Mouse (Mus musculus) kidney, embryonic 15.5 days (tissue): Measurements from ENCODE around the gene Slfn1. TPM values are rescaled to one million over a fixed set of nuclear protein-coding genes. Genes with fewer than 3 reads are reported as not detected.

ENCODE experiments used
- ATAC-seq: fragments of 200-750 bp; cut with Nextera tagmentation; replicated peaks from 2 replicates; pipeline ENCODE4 v1.8.0; 2017; ENCODE audit warnings: moderate TSS enrichment; ENCODE audit not compliant: low FRiP score
- H3K27ac ChIP-seq: fragments of 300-500 bp; sonication (generic); 2 replicates; pipeline ENCODE4 v1.5.1; 2015; ENCODE audit warnings: mild to moderate bottlenecking, inconsistent platforms
- H3K27me3 ChIP-seq: fragments of 300-500 bp; sonication (generic); 2 replicates; pipeline ENCODE4 v1.6.1; 2015; ENCODE audit warnings: inconsistent platforms
- H3K36me3 ChIP-seq: fragments of 300-500 bp; sonication (generic); 2 replicates; pipeline ENCODE4 v1.6.1; 2015; ENCODE audit warnings: inconsistent platforms
- H3K4me1 ChIP-seq: fragments of 300-500 bp; sonication (generic); 2 replicates; pipeline ENCODE4 v1.6.1; 2015; ENCODE audit warnings: inconsistent platforms
- H3K4me2 ChIP-seq: fragments of 300-500 bp; sonication (generic); 2 replicates; pipeline ENCODE4 v1.6.1; 2015; ENCODE audit warnings: moderate library complexity, mild to moderate bottlenecking, inconsistent platforms
- H3K4me3 ChIP-seq: fragments of 300-500 bp; sonication (generic); replicated peaks from 2 replicates; pipeline ENCODE4 v1.5.1; 2015; ENCODE audit warnings: mild to moderate bottlenecking, inconsistent platforms
- H3K9ac ChIP-seq: fragments of 300-500 bp; sonication (generic); 2 replicates; pipeline ENCODE4 v1.6.1; 2015; ENCODE audit warnings: mild to moderate bottlenecking, inconsistent platforms
- H3K9me3 ChIP-seq: fragments of 300-500 bp; sonication (generic); replicated peaks from 2 replicates; pipeline ENCODE4 v1.6.1; 2016; ENCODE audit warnings: inconsistent platforms
- WGBS: fragments of 180-500 bp; shearing (Covaris S2); methylation state at CpG from one replicate; pipeline ENCODE4 v1.1.7; 2015; ENCODE audit warnings: mixed read lengths; 5-methylcytosine and 5-hydroxymethylcytosine counted together
- polyA plus RNA-seq: library from polyadenylated mRNA; unstranded; fragments of >200 nt; fragmentation: Nextera tagmentation; extraction: Ambion mirVana; gene quantifications from 2 replicates; pipeline ENCODE4 v1.2.1, GENCODE M21; 2015

The Slfn1 gene
- polyA plus RNA-seq = 0.28 and 0.31 TPM in 2 replicates

GRCm38 (mm10) chr11:83116597-83117227 is at the start of gene Slfn1:
Gene Slfn1, plus strand, starts transcription at chr11:83116849.
- Histone ChIP-seq H3K4me1 (no peaks in the 10 kb centered on the region), H3K9me3 (no peaks in the 10 kb centered on the region), H3K27ac (no peak within 1 kb of the TSS), H3K27me3 (no peaks in the 10 kb centered on the region), H3K9ac (no peak within 1 kb of the TSS), H3K4me3 (no peak within 1 kb of the TSS), H3K4me2 (no peak within 1 kb of the TSS), H3K36me3 (no peaks in the 10 kb centered on the region)
- WGBS = 90% methylated on average over 13 of the region's 13 CpGs
- ATAC-seq = no peak

DNA sequence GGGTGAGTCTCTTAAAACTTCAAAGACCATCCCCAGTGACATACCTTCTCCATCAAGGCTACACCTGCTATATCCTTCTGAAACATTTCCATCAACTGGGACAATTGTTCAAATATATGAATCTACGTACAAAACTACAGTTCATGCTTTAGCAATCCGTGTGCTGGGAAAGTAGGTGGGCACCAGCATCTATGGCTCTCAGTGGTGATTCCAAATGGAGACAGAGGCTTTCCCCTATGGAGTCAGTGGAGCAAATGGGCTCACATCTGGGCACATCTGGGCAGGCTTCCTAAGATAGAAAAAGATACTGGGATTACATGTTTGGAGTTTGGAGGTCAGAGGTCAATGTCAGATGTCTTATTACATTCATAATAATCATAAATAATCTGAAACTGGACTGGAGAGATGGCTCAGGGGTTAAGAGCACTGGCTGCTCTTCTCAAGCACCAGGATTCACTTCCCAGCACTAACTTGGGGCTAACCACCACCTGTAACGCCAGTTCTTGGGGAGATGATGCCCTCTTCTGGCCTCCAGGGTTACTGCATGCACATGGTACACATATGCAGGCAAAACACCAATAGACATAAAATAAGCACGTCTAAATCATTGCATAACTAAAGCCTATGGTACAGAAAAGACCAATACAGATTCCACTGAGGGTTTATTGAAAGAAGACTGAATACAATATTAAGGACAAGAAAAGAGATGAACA is 48.5 kb upstream of the Slfn1 start:
- Histone ChIP-seq H3K36me3 (no peaks in the 10 kb centered on the region), H3K9ac (no peak overlapping the region), H3K4me1 (peaks cover 14% of the 10 kb centered on the region; the same call in 1 of the 2 replicates), H3K4me3 (no peak overlapping the region), H3K27ac (no peak overlapping the region), H3K4me2 (no peak overlapping the region), H3K27me3 (no peaks in the 10 kb centered on the region), H3K9me3 (no peaks in the 10 kb centered on the region)
- 76% methylated on average over 4 of the region's 4 CpGs for WGBS
- ATAC-seq = no peak

DNA sequence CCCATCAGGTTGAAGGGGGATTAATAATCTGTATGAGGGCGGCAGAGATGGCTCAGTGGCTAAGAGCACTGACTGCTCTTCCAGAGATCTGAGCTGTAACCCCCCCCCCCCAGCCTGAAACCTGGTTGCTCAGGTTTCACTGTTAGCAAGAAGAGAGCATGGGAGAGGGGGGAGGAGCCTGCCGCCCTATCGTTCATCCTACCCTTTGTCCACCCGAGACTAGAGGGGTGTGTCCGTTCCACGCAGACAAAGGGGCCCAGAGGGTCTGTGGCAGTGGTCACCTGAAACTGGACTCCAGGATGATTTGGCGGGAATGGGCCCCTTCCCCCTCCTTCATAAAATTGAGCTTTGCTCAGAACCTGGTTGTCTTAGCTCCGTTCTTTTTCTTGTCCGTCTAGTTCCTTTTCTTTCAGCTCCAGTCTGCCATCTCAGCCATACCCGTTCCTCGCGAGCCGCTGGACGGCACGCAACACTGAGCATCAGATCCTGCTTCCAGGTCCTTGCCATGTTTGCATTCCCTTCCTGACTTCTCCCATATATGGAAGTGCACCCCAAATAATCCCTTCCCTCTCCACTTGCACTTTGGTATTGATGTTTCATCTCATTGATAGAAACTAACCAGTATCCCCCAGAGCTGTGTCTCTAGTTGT is 46.2 kb upstream of the Slfn1 start:
- 80% methylated on average over 15 of the region's 15 CpGs for WGBS
- H3K36me3 ChIP-seq = no peaks in the 10 kb centered on the region
- H3K27ac ChIP-seq = no peak overlapping the region
- H3K27me3 ChIP-seq = no peaks in the 10 kb centered on the region
- H3K4me2 ChIP-seq = no peak overlapping the region
- H3K4me3 ChIP-seq = no peak overlapping the region
- no peaks in the 10 kb centered on the region for H3K9me3 ChIP-seq
- no peak for ATAC-seq
- no peak overlapping the region for H3K9ac ChIP-seq
- 0 out of 2 replicates have a peak, but pooled peaks cover 5% of the 10 kb centered on the region for H3K4me1 ChIP-seq

- peak; percentile 60; the same call in 1 of the 2 replicates for ATAC-seq
- 41% methylated on average over 3 of the region's 3 CpGs for WGBS
These were observed 38.8 kb upstream of the Slfn1 start for GRCm38 (mm10) chr11:83077714-83078422.

GRCm38 (mm10) chr11:83078423-83079140 is 38.1 kb upstream of the Slfn1 start:
- H3K27me3 ChIP-seq = no peaks in the 10 kb centered on the region
- H3K9me3 ChIP-seq = 0 out of 2 replicates have a peak, but pooled peaks cover 4% of the 10 kb centered on the region
- no peak for ATAC-seq
- no peaks in the 10 kb centered on the region for H3K36me3 ChIP-seq
- peaks cover 18% of the 10 kb centered on the region for H3K4me1 ChIP-seq
- peak overlapping the region; percentile 65 for H3K27ac ChIP-seq
- no peak overlapping the region for H3K4me3 ChIP-seq
- WGBS = 82% methylated on average over 5 of the region's 5 CpGs
- H3K9ac ChIP-seq = no peak overlapping the region
- no peak overlapping the region for H3K4me2 ChIP-seq

More at GRCm38 (mm10) chr11:83077714-83078422, 38.8 kb upstream of the Slfn1 start:
- H3K4me2 ChIP-seq = no peak overlapping the region
- H3K36me3 ChIP-seq = no peaks in the 10 kb centered on the region
- H3K27ac ChIP-seq = peak overlapping the region; percentile 65
- H3K4me1 ChIP-seq = peaks cover 18% of the 10 kb centered on the region
- no peak overlapping the region for H3K9ac ChIP-seq
- no peak overlapping the region for H3K4me3 ChIP-seq
- H3K27me3 ChIP-seq = no peaks in the 10 kb centered on the region
- no peaks in the 10 kb centered on the region for H3K9me3 ChIP-seq

- no peaks in the 10 kb centered on the region for H3K36me3 ChIP-seq
- no peak for ATAC-seq
- 0 out of 2 replicates have a peak, but pooled peaks cover 4% of the 10 kb centered on the region for H3K9me3 ChIP-seq
- H3K4me2 ChIP-seq = no peak overlapping the region
- WGBS = 53% methylated on average over 9 of the region's 9 CpGs
- no peak overlapping the region for H3K9ac ChIP-seq
- no peak overlapping the region for H3K4me3 ChIP-seq
- no peaks in the 10 kb centered on the region for H3K27me3 ChIP-seq
- H3K4me1 ChIP-seq = peaks cover 18% of the 10 kb centered on the region
- H3K27ac ChIP-seq = no peak overlapping the region
These were observed 37.0 kb upstream of the Slfn1 start for GRCm38 (mm10) chr11:83079487-83080199.

GRCm38 (mm10) chr11:83082741-83083473 is 33.7 kb upstream of the Slfn1 start:
- no peaks in the 10 kb centered on the region for H3K36me3 ChIP-seq
- H3K4me3 ChIP-seq = no peak overlapping the region
- H3K27me3 ChIP-seq = no peaks in the 10 kb centered on the region
- H3K9ac ChIP-seq = no peak overlapping the region
- no peak for ATAC-seq
- no peak overlapping the region for H3K4me2 ChIP-seq
- H3K27ac ChIP-seq = no peak overlapping the region
- WGBS = 52% methylated on average over 7 of the region's 7 CpGs
- peaks cover 15% of the 10 kb centered on the region for H3K4me1 ChIP-seq
- 0 out of 2 replicates have a peak, but pooled peaks cover 4% of the 10 kb centered on the region for H3K9me3 ChIP-seq

- Histone ChIP-seq H3K36me3 (no peaks in the 10 kb centered on the region), H3K9me3 (0 out of 2 replicates have a peak, but pooled peaks cover 4% of the 10 kb centered on the region), H3K27me3 (no peaks in the 10 kb centered on the region), H3K27ac (no peak overlapping the region), H3K4me3 (no peak overlapping the region), H3K4me2 (no peak overlapping the region), H3K4me1 (0 out of 2 replicates have a peak, but pooled peaks cover 7% of the 10 kb centered on the region), H3K9ac (no peak overlapping the region)
- ATAC-seq = no peak
- WGBS = 91% methylated on average over 2 of the region's 2 CpGs
These were observed 32.5 kb upstream of the Slfn1 start for GRCm38 (mm10) chr11:83084161-83084560.

- H3K27me3 ChIP-seq = no peaks in the 10 kb centered on the region
- no peaks in the 10 kb centered on the region for H3K36me3 ChIP-seq
- H3K4me3 ChIP-seq = no peak overlapping the region
- WGBS = 92% methylated on average over 10 of the region's 10 CpGs
- H3K9me3 ChIP-seq = 0 out of 2 replicates have a peak, but pooled peaks cover 4% of the 10 kb centered on the region
- no peak overlapping the region for H3K27ac ChIP-seq
- H3K9ac ChIP-seq = no peak overlapping the region
- 0 out of 2 replicates have a peak, but pooled peaks cover 2% of the 10 kb centered on the region for H3K4me1 ChIP-seq
- no peak overlapping the region for H3K4me2 ChIP-seq
- ATAC-seq = no peak
These were observed 31.9 kb upstream of the Slfn1 start for GRCm38 (mm10) chr11:83084761-83085160.

DNA sequence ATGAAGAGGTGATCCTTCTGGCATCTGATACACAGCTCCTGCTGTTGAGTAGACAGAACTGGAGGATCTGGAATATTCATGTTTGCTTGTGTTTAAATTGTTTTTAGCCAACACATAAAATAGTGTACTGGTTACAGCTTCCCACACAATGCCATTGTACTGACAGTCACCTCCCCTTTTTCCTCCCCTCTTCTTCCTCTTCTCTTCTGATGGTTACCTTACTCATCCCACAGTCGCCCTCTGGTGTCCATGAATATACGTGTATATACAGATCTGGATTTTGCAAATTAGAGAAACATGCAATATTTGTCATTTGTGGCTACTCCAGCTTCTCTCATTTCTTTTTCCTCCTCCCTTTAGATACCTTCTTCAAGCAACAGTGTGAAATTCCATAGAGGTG is 1.5 kb upstream of the Slfn1 start:
- no peak for ATAC-seq
- H3K9me3 ChIP-seq = no peaks in the 10 kb centered on the region
- no peaks in the 10 kb centered on the region for H3K36me3 ChIP-seq
- no peaks in the 10 kb centered on the region for H3K27me3 ChIP-seq
- H3K4me3 ChIP-seq = no peak overlapping the region
- WGBS = 34% methylated on average over 2 of the region's 2 CpGs
- no peak overlapping the region for H3K9ac ChIP-seq
- no peaks in the 10 kb centered on the region for H3K4me1 ChIP-seq
- H3K27ac ChIP-seq = no peak overlapping the region
- no peak overlapping the region for H3K4me2 ChIP-seq
